Mouse (Mus musculus) lung, embryonic 15.5 days (tissue): Measurements from ENCODE around the gene B2m. TPM values are rescaled to one million over a fixed set of nuclear protein-coding genes. Genes with fewer than 3 reads are reported as not detected.

Experiments used
- ATAC-seq: fragments of 200-750 bp; cut with Nextera tagmentation; 2 replicates; pipeline ENCODE4 v1.8.0; 2017; ENCODE audit warnings: moderate number of reproducible peaks, borderline replicate concordance; ENCODE audit not compliant: low FRiP score, low TSS enrichment; ENCODE audit errors: extremely low read depth
- H3K27ac ChIP-seq: fragments of 300-500 bp; sonication (generic); 2 replicates; pipeline ENCODE4 v1.5.1; 2015; ENCODE audit warnings: moderate library complexity, mild to moderate bottlenecking, inconsistent platforms
- H3K27me3 ChIP-seq: fragments of 300-500 bp; sonication (generic); 2 replicates; pipeline ENCODE4 v1.6.1; 2015; ENCODE audit warnings: inconsistent platforms
- H3K36me3 ChIP-seq: fragments of 300-500 bp; sonication (generic); 2 replicates; pipeline ENCODE4 v1.6.1; 2015; ENCODE audit warnings: inconsistent platforms
- H3K4me1 ChIP-seq: fragments of 300-500 bp; sonication (generic); 2 replicates; pipeline ENCODE4 v1.6.1; 2015; ENCODE audit warnings: inconsistent platforms
- H3K4me2 ChIP-seq: fragments of 300-500 bp; sonication (generic); 2 replicates; pipeline ENCODE4 v1.6.1; 2015; ENCODE audit warnings: inconsistent platforms, mild to moderate bottlenecking, moderate library complexity
- H3K4me3 ChIP-seq: fragments of 300-500 bp; sonication (generic); 2 replicates; pipeline ENCODE4 v1.5.1; 2015; ENCODE audit warnings: mild to moderate bottlenecking, inconsistent platforms
- H3K9ac ChIP-seq: fragments of 300-500 bp; sonication (generic); 2 replicates; pipeline ENCODE4 v1.6.1; 2015; ENCODE audit warnings: inconsistent platforms
- H3K9me3 ChIP-seq: fragments of 300-500 bp; sonication (generic); 2 replicates; pipeline ENCODE4 v1.6.1; 2016; ENCODE audit warnings: inconsistent platforms
- WGBS: fragments of 180-500 bp; shearing (Covaris S2); methylation state at CpG from one replicate; pipeline ENCODE4 v1.1.7; 2015; 5-methylcytosine and 5-hydroxymethylcytosine counted together
- polyA plus RNA-seq: library from polyadenylated mRNA; unstranded; fragments of >200 nt; fragmentation: Nextera tagmentation; extraction: Ambion mirVana; gene quantifications from 2 replicates; pipeline ENCODE4 v1.2.1, GENCODE M21; 2015

The B2m gene
- polyA plus RNA-seq, 1 experiment from 2014 or later: 374 TPM

DNA sequence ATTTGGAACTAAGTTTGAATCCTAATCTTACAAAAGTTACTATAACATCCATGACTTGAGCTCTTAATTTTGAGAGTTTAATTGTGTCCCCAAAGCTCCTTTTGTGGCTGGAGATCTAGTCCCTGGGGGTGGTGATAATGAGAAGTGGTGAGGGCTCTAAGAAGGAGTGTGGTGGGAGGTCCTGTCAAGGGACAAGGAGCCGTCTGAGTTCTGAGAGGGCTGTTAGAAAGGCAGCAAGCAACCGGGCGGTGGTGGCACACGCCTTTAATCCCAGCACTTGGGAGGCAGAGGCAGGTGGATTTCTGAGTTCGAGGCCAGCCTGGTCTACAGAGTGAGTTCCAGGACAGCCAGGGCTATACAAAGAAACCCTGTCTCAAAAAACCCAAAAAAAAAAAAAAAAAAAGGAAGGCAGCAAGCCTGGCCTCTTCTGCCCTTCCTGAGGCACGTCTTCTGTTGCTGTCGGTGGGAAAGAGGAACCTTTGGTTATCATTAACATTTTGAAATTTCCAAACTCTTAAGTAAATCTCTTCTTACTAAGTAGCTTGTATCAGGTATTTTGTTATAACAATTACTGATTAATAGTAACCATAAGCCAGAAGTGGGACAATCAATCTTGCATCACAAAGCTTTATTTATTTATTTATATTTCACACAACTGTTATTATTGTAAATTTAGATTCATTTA, 6.3 kb downstream of the B2m start:
- Histone ChIP-seq H3K9ac (no peak overlapping the region), H3K4me1 (peaks cover 13% of the 10 kb centered on the region; the same call in 1 of the 2 replicates), H3K4me3 (no peak overlapping the region), H3K27ac (no peak overlapping the region), H3K27me3 (no peaks in the 10 kb centered on the region), H3K4me2 (no peak overlapping the region), H3K9me3 (no peaks in the 10 kb centered on the region), H3K36me3 (peaks cover 21% of the 10 kb centered on the region; the same call in 1 of the 2 replicates)
- WGBS: 79% methylated on average over 7 of the region's 7 CpGs
- no peak for ATAC-seq

DNA sequence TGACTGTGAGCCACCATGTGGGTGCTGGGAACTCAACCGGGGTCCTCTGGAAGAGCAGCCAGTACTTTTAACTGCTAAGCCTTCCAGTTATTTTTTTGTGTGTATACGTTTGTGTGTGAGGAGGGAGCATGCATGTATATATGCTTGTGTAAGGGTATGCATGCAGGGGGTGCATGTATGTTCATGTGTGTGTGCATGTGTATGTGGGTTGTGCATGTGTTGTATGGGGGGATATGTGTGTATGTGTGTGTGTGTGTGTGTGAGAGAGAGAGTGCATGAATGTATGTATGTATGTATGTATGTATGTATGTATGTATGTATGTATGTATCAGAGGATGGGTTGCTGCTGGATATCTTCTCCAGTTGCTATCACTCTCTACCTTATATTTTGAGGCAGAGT, 7.0 kb downstream of the B2m start:
- Histone ChIP-seq H3K27me3 (no peaks in the 10 kb centered on the region), H3K9ac (no peak overlapping the region), H3K27ac (no peak overlapping the region), H3K4me2 (no peak overlapping the region), H3K9me3 (no peaks in the 10 kb centered on the region), H3K36me3 (peaks cover 21% of the 10 kb centered on the region; the same call in 1 of the 2 replicates), H3K4me3 (no peak overlapping the region), H3K4me1 (peaks cover 11% of the 10 kb centered on the region; the same call in 1 of the 2 replicates)
- 89% methylated on average over 2 of the region's 2 CpGs for WGBS
- no peak for ATAC-seq

DNA sequence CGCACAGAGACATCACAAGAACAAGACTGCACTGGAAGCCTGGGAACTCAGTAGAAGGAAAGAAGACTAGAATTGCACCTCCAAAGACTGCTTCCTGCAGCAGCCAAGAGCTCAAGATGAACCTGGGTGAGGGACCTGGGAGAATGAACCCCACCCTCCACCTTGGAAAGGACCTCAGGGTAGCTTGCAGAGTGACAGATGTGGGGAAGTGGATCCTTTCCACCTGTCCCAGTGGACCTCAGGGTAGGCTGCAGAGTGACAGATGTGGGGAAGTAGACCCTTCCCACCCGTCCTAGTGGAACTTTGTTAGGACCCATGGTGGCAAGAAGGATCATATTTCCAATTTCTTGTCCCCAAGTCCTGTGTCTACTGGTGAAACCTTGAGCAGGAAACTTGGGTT, 7.8 kb downstream of the B2m start:
- Histone ChIP-seq H3K4me2 (no peak overlapping the region), H3K4me3 (no peak overlapping the region), H3K9me3 (no peaks in the 10 kb centered on the region), H3K9ac (no peak overlapping the region), H3K27ac (no peak overlapping the region), H3K4me1 (peaks cover 11% of the 10 kb centered on the region; the same call in 1 of the 2 replicates), H3K27me3 (no peaks in the 10 kb centered on the region), H3K36me3 (peaks cover 21% of the 10 kb centered on the region; the same call in 1 of the 2 replicates)
- WGBS: 73% methylated on average over 2 of the region's 2 CpGs
- no peak for ATAC-seq

DNA sequence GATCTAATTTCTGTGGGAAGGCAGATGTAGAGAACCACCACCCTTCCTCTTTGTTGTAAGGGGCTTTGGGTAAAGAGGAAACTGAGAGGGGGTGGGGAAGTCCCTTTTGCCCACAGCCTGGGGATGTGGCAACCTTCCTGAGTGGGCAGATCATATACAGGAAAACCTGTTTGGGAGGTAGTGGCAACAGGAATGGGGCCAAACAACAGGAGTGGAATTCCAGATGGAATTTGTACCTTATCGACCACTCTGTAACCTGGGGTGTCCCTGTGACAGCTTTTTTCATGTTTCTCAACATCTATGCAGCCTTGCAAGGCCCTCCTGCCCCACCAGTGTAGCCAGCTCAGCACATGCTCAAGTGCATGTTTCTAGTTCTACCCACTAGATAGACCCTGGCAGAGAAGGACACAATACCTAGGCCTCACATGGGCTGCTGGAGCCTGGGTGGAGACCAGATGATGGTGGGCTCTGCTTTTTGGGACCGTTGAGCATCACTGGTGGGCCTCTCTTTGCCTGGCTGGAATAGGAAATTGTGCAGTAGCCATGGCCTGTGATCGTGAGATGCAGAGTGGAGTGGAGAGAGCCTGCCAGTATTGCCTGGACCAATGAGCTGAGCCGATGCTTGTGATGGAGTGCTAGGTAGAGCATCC, 8.7 kb downstream of the B2m start:
- WGBS: 83% methylated on average over 4 of the region's 4 CpGs
- Histone ChIP-seq H3K4me3 (no peak overlapping the region), H3K36me3 (peaks cover 21% of the 10 kb centered on the region; the same call in 1 of the 2 replicates), H3K27me3 (no peaks in the 10 kb centered on the region), H3K9ac (no peak overlapping the region), H3K27ac (no peak overlapping the region), H3K4me1 (peaks cover 11% of the 10 kb centered on the region; the same call in 1 of the 2 replicates), H3K4me2 (no peak overlapping the region), H3K9me3 (no peaks in the 10 kb centered on the region)
- no peak for ATAC-seq

DNA sequence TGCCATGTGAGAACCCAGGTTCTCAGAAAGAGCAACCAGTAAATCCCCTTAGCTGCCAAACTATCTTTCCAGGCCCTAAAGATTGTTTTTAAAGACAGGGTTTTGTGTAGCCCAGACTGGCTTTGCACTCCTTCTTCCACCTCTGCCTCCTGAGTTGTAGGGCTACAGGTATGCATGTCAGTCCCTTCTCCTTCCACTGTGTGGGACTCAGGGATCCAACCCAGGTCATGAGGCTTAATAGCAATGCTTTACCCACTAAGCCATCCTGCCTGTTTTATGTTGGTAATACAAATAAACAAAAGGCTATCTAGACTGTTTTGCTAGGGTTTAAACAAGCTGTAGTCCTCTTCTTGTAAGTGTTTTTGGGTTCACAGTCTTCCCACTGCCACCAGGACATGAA, 10.1 kb downstream of the B2m start:
- Histone ChIP-seq H3K27ac (no peak overlapping the region), H3K4me1 (peaks cover 18% of the 10 kb centered on the region; the same call in 1 of the 2 replicates), H3K4me3 (no peak overlapping the region), H3K27me3 (no peaks in the 10 kb centered on the region), H3K4me2 (no peak overlapping the region), H3K36me3 (peaks cover 10% of the 10 kb centered on the region; the same call in 1 of the 2 replicates), H3K9me3 (no peaks in the 10 kb centered on the region), H3K9ac (no peak overlapping the region)
- ATAC-seq: no peak

DNA sequence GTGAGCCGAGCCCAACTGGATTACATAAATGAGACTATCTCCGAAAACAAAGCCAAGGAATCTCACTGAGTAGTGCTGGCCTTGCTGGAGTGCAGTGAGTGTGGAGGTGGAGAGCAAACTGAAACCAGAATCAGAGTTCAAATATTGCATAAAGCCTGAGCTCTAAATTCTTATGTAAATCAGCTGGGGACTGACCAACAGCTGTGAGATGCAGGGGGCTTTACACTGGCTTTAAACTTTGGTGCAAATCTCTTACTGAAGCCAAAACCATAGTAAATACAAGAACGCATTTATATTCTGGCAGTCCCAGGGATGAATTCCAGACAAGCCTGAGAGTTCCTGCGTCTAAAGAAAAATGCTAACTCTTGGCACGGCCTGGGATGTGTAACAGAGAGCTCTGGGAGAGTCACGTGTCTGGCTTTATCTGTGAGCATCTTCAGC, 10.9 kb downstream of the B2m start:
- Histone ChIP-seq H3K27me3 (no peaks in the 10 kb centered on the region), H3K36me3 (peaks cover 6% of the 10 kb centered on the region; the same call in 1 of the 2 replicates), H3K4me3 (no peak overlapping the region), H3K9me3 (no peaks in the 10 kb centered on the region), H3K27ac (no peak overlapping the region; the same call in 1 of the 2 replicates), H3K4me1 (peaks cover 18% of the 10 kb centered on the region; the same call in 1 of the 2 replicates), H3K4me2 (no peak overlapping the region), H3K9ac (no peak overlapping the region)
- WGBS: 24% methylated on average over 6 of the region's 6 CpGs
- peak; percentile 72; the same call in 1 of the 2 replicates for ATAC-seq

DNA sequence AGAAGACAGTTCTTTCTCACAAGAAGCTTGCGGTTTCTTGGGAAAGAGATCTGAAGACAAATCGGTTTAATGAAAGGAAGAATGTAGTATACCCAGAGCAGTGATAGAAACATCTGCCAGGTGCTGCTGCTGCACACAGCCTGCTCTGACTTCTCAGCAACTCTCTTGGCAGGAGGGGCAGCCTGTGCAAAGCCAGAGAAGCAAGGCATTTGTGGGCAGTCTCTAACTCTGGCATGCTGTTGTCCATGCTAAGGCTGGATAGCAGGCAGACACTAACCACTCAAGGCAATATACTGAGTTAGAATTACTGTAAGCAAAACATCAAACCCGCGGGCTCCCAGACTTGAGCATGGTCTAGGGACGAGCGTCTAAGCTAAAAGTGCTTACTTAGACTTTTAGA, 12.2 kb downstream of the B2m start:
- Histone ChIP-seq H3K4me2 (no peak overlapping the region), H3K4me1 (peaks cover 18% of the 10 kb centered on the region; the same call in 1 of the 2 replicates), H3K27ac (no peak overlapping the region), H3K9ac (no peak overlapping the region), H3K9me3 (no peaks in the 10 kb centered on the region), H3K4me3 (no peak overlapping the region), H3K36me3 (0 out of 2 replicates have a peak, but pooled peaks cover 5% of the 10 kb centered on the region), H3K27me3 (no peaks in the 10 kb centered on the region)
- 74% methylated on average over 6 of the region's 6 CpGs for WGBS
- no peak for ATAC-seq

DNA sequence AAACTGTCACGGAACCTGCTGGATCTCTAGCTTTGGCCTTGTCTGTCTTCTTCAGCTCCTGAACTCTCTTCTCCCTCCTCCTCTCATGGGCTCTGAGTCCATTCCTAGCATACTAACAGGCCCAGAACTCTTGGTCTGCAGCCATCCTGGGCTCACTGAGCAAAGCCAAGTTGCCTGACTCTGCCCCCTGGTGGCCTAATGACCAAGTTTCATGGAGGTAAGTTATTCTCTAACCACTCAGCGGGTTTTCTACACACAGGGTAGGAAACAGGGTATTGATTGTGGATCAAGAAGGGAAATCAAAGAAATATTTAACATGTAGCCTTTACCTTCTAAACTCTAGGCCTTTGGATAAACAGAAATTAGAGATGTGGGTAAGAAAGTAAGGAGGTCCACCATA, 13.2 kb downstream of the B2m start, which contains the start of gene Trim69:
TSS of gene Trim69 (plus strand) at position 21 of the 400 bp plus-strand sequence.
- Histone ChIP-seq H3K27me3 (no peaks in the 10 kb centered on the region), H3K4me2 (no peak within 1 kb of the TSS), H3K36me3 (no peaks in the 10 kb centered on the region), H3K9me3 (no peaks in the 10 kb centered on the region), H3K4me3 (no peak within 1 kb of the TSS), H3K27ac (no peak within 1 kb of the TSS), H3K9ac (no peak within 1 kb of the TSS), H3K4me1 (peaks cover 18% of the 10 kb centered on the region; the same call in 1 of the 2 replicates)
- ATAC-seq: peak; percentile 25; the same call in 1 of the 2 replicates
- WGBS: 44% methylated on average over 2 of the region's 2 CpGs

DNA sequence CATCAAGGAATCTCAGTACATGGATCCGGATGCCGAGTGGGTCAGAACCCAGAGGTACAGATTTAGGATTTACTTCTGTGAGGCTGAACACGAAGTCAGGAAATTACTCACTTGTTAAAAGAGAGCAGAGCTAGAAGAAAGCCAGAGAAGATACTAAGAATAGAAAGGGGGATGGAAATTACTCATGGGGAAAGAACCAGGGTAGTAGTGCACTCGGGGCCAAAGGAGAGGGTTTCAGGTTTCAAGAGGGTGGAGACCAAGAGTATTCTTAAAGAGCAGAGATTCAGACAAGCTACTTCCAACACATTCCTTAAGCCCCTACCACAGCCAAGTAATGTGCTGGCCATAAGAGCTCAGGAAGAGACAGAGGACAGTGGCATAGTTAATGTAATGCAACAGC, 14.1 kb downstream of the B2m start:
- ATAC-seq: peak; percentile 43; the same call in 1 of the 2 replicates
- H3K27me3 ChIP-seq: no peaks in the 10 kb centered on the region
- H3K4me2 ChIP-seq: no peak overlapping the region
- H3K4me1 ChIP-seq: peaks cover 18% of the 10 kb centered on the region; the same call in 1 of the 2 replicates
- H3K36me3 ChIP-seq: no peaks in the 10 kb centered on the region
- no peak overlapping the region for H3K4me3 ChIP-seq
- whole genome bisulfite sequencing: 27% methylated on average over 4 of the region's 4 CpGs
- H3K9ac ChIP-seq: no peak overlapping the region
- H3K9me3 ChIP-seq: no peaks in the 10 kb centered on the region
- H3K27ac ChIP-seq: no peak overlapping the region

DNA sequence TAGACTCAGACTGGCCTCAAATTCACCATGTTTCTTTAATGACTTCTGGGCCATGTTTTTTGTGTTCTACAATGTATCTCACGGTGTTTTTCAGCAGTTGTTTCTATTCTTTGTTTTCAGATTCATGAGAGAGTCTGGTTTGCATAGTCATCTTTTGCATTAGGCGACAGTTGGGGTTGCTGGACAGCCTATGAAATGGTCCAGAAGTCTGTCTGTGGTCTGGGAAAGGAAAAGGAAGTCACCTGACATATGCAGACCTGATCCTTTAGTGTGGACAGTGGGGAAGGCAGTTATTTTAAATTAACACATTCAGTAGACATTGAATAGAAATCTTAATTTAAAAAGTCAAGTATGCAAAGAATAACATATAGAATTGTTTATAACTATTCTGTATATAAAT, 15.0 kb downstream of the B2m start:
- Histone ChIP-seq H3K4me2 (no peak overlapping the region), H3K36me3 (no peaks in the 10 kb centered on the region), H3K9ac (no peak overlapping the region), H3K27me3 (no peaks in the 10 kb centered on the region), H3K4me1 (peaks cover 18% of the 10 kb centered on the region; the same call in 1 of the 2 replicates), H3K4me3 (no peak overlapping the region), H3K27ac (no peak overlapping the region), H3K9me3 (no peaks in the 10 kb centered on the region)
- no peak for ATAC-seq
- 75% methylated on average over 2 of the region's 2 CpGs for WGBS

DNA sequence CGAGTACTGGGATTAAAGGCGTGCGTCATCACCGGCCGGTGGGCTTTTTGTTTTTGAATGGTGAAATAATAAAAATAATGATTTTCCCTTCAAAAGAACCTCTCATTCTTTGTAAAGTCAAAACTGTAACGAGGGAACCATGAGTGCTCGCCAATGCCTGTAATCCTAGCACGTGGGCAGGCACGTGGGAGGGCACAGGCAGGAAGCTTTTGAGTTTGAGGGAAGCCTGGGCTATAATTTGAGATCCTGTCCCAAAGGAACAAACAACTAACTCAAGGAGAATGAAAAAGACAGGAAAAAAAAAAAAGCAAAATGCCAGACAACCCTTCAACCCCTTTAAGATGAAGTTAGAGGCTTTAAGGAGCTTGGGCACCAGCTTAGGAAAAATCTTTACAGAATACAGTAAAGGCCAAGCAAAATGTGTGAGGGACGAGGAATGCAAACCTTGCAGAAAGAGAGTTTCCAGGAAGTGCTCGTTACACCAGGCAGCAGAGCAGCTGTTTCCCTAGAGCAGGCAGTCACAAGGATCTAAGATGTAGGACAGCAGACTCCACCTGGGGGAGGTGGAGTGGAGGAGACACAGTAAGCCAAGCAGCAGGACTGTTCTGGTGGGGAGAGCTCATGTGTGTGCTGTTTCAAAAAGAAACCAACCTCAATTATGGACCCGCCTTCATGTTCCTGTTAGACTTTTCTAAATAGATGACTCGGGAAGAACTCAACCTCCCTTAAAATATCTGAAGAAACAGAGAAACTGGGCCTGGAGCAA, 16.1 kb downstream of the B2m start:
- Histone ChIP-seq H3K4me1 (peaks cover 12% of the 10 kb centered on the region; the same call in 1 of the 2 replicates), H3K27me3 (no peaks in the 10 kb centered on the region), H3K4me2 (no peak overlapping the region), H3K36me3 (no peaks in the 10 kb centered on the region), H3K9ac (no peak overlapping the region), H3K27ac (no peak overlapping the region), H3K4me3 (no peak overlapping the region), H3K9me3 (no peaks in the 10 kb centered on the region)
- ATAC-seq: no peak
- 71% methylated on average over 13 of the region's 13 CpGs for WGBS
